Mouse (Mus musculus): ENCODE measurements around the gene Wdr20.

Gene Wdr20

GRCm38 (mm10) chr12:110781181-110781580 is 43.4 kb downstream of the Wdr20 start:
- no peak for DNase-seq

GRCm38 (mm10) chr12:110782278-110782677 is 44.5 kb downstream of the Wdr20 start:
- DNase-seq = no peak

- no peak for DNase-seq
These were observed 46.5 kb downstream of the Wdr20 start for GRCm38 (mm10) chr12:110784211-110784610.

GRCm38 (mm10) chr12:110786243-110786642 is 48.5 kb downstream of the Wdr20 start:
- DNase-seq = no peak

GRCm38 (mm10) chr12:110790580-110790979 is 52.8 kb downstream of the Wdr20 start:
- no peak for DNase-seq

GRCm38 (mm10) chr12:110791026-110791425 is 53.3 kb downstream of the Wdr20 start:
- no peak for DNase-seq

GRCm38 (mm10) chr12:110795035-110795434 is 57.3 kb downstream of the Wdr20 start:
- DNase-seq = peak; percentile 16 to 31

- DNase-seq = no peak
These were observed 59.0 kb downstream of the Wdr20 start for GRCm38 (mm10) chr12:110796748-110797147.

- DNase-seq = no peak
These were observed 59.5 kb downstream of the Wdr20 start for GRCm38 (mm10) chr12:110797202-110797601.

- DNase-seq = no peak
These were observed 60.2 kb downstream of the Wdr20 start for GRCm38 (mm10) chr12:110797842-110798431.

GRCm38 (mm10) chr12:110799226-110799625 is 61.5 kb downstream of the Wdr20 start:
- DNase-seq = no peak

GRCm38 (mm10) chr12:110801876-110802464 is 64.2 kb downstream of the Wdr20 start:
- no peak for DNase-seq

- no peak for DNase-seq
These were observed 65.0 kb downstream of the Wdr20 start for GRCm38 (mm10) chr12:110802674-110803297.

- DNase-seq = no peak
These were observed 66.5 kb downstream of the Wdr20 start for GRCm38 (mm10) chr12:110804261-110804660.

- DNase-seq = peak; percentile 13 to 27
These were observed 68.7 kb downstream of the Wdr20 start for GRCm38 (mm10) chr12:110806301-110806970.

- DNase-seq = no peak
These were observed 70.7 kb downstream of the Wdr20 start for GRCm38 (mm10) chr12:110808430-110808829.

GRCm38 (mm10) chr12:110808848-110809247 is 71.1 kb downstream of the Wdr20 start:
- DNase-seq = no peak

GRCm38 (mm10) chr12:110813132-110813531 is 75.4 kb downstream of the Wdr20 start:
- DNase-seq = peak; percentile 48 to 50

GRCm38 (mm10) chr12:110813624-110814023 is 75.9 kb downstream of the Wdr20 start:
- DNase-seq = peak in 1 of 2 experiments; percentile 7

- no peak for DNase-seq
These were observed 77.2 kb downstream of the Wdr20 start for GRCm38 (mm10) chr12:110814924-110815323.

- DNase-seq = no peak
These were observed 79.1 kb downstream of the Wdr20 start for GRCm38 (mm10) chr12:110816833-110817232.

- DNase-seq = no peak
These were observed 81.6 kb downstream of the Wdr20 start for GRCm38 (mm10) chr12:110819367-110819766.

- DNase-seq = no peak
These were observed 84.0 kb downstream of the Wdr20 start for GRCm38 (mm10) chr12:110821787-110822186.

GRCm38 (mm10) chr12:110822366-110822765 is 84.6 kb downstream of the Wdr20 start:
- no peak for DNase-seq

All from B cell, adult 2 months (primary cell).